Mouse (Mus musculus) spleen, adult 12 weeks (tissue): Measurements from ENCODE around the gene Rhod.
"Not testable (repeated sequence)": the region's sequence is repeated elsewhere in the genome, so short reads cannot be mapped to it uniquely, and the experiment has no call there.

Source experiments
- DNase-seq: peaks from one replicate; pipeline ENCODE4 v3.0.0; 2022; ENCODE audit warnings: low spot score

The Rhod gene

DNA sequence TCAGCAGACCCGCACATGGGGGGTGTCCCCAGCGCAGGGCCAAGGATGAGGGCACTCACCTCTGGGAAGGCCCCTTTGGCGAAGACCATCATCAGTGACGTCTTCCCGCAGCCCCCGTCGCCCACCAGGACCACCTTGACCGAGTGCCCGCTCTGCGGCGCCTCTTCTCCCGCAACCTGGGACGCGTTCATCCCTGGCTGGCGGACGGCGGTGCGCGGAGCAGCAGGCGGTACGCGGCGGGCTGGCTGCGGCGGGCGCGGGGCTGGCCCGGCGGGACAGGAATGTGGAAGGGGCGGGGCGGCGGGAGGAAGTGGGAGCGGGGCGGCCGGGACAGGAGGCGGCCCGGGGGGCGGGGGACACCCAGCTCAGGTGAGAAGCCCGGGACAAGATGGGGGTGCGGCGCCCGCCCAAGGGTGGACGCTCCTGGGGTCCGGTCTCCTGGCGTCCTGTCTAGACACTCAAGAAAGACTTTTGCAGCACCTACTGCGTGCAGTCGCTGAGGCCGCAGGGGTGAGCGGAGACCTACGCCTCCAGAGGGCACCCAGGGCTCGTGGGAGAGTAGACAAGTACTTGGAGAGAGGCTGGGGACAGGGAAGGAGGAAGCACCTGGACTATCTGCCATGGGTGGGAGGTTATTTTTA, at the start of gene Rhod:
Gene Rhod (minus strand): TSS at position 272 of the 641 bp plus-strand sequence.
- DNase-seq, result no peak

DNA sequence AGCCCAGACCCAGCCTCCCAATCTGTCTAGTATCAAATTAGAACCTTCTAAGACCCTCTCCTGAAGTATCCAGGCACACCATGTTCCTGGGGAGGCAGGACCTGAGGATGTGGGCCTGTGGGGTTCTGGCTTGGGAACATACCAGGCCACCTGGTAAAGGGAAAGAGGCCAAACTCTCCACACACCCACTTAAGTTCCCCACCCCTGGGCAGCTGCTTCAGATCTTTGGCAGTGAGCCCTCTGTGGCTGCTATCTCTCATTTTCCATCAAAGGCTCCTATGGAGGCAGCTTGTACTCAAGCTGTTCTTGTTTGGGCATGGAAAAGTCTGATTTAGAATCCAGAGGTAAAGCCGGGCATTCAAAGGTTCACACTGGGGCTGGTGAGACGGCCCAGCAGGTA, 48.6 kb upstream of the Rhod start:
- no peak for DNase-seq

DNA sequence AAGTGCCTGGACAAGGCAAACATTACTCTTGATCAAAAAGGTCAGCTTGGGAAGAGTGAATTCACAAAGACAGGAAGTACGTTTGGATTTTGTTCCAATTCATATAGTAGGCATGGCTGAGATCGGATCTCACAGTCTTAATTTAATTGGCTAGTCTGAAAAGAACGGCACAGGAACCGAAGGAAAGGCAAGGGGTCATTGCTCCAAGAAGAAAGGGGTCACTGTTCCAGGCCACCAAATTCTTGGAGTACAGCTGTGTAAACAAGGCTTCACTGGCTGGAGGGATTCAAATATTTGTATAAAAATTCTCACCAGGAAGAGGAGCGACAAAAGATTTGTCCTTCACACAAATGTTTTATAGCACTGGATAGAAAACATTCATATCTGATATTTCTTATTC, 45.8 kb upstream of the Rhod start:
- no peak for DNase-seq

DNA sequence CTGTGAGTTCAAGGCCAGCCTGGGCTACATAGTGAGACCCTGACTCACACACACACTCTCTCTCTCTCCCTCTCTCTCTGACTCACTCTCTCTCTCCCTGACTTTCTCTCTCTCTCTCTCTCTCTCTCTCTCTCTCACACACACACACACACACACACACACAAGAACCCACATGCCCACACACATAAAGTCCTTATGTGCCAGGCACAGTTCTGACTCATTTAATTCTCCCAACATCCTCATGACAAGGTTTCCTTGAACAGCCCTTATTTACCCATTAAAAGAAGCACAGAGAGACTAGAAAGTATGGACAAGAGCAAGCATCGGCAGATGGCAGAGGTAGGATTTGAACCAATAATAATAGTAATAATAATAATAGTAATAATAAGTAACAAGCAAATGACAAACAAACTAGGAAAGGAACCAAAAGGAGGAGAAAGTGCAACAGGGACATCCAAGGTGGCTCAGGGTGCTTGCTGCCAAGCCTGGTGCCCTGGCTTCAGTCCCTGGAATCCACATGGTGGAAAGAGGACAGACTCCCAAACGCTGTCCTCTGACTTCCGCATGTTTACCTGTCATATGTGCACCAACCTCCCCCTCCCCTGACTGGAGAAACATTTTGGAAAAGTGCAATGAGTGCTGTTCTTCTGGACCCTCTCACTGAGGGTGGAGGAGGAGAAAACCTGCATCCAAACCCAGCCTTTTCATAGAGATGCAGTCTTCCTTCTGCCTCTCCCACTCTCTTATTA, 43.1 kb upstream of the Rhod start:
- no peak for DNase-seq

DNA sequence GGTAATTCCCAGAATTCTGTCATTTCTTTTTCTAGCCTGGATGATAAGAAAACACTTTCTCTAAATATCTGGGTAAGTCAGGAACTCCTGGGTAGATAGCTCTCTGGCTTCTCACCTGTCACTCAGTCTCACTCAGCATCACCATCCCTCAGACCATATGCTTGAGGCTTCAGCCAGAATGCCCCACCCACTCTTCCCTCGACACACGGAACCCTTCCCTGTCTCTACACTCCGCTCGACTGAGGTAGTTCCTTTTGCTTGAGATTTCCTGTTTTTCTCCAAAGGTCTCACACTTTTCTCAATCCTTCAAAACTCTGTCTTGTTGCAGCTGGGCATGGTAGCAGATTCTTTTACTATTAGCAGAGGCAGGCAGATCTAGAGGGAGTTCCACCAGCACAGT, 42.1 kb upstream of the Rhod start:
- no peak for DNase-seq

DNA sequence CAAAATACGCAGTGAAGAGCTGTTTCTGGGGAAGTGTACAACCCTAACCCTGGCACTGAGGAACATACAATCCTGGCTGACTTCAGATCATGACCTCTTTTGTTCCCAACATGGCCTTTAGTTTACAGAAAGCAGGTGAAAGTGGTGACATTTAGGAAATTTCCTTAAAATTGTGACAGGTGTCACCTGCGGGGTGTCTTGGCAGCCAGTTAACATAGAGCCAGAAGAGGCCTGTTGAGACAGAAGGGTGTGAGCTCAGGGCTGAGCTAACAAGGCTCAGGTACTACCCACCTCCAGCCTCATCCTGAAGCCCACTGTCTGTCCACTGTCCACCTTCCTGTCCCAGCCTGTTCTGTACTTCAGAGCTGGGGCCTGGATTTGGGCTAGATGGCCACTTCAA, 40.8 kb upstream of the Rhod start:
- no peak for DNase-seq

DNA sequence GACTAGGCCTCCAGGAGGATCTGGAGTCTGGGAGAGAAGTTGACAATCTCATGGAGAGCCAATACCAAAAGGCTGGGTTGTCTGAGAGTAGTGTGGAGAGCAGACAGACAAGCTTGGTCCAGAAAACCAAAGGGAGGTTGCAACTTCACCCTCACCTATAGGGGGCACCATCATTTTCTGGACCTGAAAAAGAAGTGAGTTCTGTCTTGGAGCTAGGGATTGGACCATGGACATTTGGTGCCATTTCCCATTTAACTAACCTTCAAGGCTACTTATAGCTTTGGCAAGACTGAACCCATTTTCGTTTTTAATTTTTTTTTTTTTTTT, 38.9 kb upstream of the Rhod start:
- no peak for DNase-seq

DNA sequence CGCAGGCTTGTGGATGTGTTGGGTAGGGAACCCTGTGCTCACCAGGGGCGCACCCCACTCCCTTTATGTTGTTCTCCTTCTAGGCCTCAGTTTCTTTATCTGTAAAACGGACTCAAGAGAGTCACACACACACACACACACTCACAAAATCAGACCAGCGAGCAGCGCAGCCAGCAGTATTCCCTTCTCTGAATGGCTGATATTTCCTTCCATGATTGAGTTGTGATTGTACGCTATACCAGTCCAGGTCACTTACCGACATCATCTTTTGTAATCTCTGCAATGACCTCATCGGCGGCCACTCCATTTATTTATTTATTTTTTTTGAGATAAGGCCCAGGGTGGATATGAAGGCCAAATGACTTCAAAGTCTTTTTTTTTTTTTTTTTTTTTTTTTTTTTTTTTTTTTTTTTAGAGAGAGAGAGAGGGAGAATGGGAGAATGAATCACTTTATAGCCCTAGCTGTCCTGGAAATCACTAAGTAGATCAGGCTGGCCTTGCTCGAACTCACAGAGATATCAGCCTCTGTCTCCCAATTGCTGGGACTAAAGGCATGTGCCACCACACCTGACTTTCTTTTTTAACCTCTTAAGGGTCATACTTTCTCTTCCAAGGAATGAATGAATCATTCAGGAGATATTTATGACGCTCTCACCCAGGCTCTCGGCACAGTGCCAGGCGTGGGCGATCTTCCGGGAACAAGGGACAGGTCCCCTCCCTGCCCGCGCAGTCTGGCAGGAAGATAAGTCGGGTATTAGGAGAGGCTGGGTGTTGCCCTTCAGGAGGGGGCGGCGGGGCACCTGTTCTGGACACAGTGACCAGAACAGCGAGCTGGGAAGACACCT, 38.3 kb upstream of the Rhod start, which contains the start of gene Syt12:
Gene Syt12 (minus strand): TSS at position 103 of the 845 bp plus-strand sequence.
- DNase-seq, result no peak

DNA sequence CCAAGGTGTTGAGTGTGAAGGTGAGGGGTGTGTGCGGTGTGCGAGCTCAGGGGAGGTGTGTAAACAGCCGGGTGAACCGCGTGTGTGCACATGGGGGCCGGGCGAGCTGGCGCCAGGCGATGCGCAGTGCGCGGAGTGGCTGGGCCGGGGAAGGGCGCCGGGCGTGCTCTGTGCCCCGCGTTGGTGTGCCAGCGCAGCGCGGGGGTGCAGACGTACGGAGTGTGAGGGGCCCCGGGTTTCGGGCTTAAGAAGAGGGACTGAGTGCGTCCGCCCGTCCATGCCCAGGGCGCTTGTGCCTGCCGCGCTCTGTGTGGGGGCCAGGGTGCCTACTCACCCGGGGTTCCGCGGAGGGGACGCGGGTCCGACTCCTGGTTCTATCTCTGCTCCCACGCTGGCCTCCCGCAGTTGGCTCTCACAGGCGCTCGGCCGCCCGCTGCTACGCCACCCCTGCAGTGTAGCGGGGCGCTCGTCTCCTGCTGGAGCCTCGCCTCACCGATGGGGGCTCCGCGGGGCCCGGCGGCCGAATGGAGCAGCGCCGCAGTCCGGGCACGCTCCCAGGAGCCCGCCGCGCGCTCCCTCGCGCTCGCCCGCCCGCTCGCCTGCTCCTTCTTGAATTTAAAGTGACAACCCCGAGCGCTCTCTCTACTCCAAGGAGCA, 37.5 kb upstream of the Rhod start:
- no peak for DNase-seq

DNA sequence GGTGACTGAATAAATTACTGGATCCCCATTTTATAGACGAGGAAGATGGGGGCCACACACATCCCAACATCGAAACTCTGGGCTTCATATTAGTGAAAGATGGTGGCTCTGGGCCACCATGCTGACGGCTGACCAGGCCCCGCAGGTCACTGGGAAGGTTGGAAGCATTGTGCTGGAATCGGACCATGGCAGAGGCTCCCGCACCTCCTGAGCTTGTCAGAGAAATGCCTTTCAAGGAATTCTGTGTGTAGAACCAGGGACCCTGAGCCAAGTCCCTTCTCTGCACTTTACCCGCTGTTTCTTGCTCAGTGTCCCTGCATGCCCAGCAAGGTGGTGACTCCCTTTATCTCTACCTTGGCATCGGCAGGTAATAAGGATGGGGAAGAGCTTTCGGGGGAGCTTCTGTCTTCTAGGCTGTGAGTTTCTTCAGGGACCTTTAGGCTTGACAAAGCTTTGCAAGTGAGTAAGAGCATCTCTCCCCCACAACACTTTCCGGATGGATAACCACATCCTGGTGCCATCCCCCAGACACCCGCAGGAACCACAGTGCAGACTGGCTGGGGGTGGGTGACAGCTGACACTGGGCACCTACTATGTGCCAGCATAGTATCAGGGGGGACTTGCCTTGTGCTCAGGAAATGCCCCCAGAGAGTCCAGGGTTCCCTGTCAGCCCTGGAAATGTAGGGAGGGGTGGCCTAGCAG, 36.1 kb upstream of the Rhod start:
- no peak for DNase-seq

DNA sequence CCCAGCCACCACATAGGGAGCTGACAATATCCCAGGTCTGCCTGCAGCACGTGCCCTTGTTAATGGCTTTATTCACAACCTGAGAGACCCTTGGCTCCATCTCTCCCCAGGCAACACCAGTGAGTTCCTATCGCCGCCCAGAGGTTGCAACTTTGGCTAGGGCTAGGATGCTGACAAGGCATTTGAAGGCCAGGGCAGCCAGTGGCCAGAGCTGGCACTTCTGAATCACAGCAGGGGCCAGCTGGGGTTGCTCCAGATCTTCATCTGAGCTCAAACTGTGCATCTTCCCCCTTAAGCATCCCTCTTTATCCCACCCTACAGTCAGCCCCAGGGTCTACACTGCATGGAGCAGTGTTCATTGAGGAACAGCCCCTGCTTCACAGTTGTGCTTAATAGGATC, 35.5 kb upstream of the Rhod start:
- no peak for DNase-seq

DNA sequence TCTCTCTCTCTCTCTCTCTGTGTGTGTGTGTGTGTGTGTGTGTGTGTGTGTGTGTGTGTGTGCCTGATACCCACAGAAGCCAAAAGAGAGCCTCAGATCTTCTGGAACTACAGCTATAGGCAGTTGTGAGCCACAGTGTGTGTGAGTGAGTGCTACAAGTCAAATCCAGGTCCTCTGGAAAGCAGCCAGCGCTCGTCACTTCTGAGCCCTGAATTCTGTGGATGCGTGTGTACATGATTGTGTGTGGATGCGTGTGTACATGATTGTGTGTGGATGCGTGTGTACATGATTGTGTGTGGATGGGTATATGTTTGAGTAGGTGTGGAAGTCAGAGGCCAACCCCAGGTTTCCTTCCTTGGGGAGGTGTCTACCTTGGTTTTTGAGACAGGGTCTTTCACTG, 34.3 kb upstream of the Rhod start:
- DNase-seq, result no peak

DNA sequence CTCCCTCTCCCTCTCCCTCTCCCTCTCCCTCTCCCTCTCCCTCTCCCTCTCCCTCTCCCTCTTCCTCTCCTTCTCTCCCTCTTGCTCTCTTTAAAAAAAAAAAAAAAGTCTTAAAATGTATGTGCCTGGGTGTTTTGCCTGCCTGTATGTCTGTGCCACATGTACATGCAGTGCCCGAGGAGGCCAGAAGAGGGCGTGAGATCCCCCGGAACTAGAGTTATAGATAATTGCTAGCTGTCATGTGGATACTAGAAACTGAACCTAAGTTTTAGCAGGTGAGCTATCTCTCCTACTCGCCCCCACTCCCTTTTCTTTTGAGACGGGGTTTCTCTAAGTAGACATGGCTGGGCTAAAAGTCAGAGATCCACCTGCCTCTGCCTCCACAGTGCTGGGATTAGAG, 29.1 kb upstream of the Rhod start:
- peak; percentile 12 for DNase-seq

DNA sequence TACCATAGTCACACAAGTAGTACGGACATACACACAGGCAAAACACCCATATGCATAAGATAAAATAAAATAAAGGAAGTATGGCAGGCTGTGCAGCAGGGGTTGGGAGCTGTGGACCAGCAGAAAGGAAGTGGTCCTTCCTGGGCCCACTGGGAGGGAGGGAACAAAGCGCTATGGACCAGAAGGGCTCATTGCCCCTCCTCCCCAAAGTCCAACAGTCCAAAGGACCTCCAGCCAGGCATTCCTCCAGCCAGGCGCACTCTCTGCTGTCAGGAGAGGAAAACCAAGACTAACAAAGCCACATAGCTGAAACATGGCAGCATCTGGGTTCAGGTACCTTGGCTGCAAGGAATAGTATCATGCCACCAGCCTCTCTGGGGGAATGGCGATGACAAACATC, 25.4 kb upstream of the Rhod start:
- no peak for DNase-seq

DNA sequence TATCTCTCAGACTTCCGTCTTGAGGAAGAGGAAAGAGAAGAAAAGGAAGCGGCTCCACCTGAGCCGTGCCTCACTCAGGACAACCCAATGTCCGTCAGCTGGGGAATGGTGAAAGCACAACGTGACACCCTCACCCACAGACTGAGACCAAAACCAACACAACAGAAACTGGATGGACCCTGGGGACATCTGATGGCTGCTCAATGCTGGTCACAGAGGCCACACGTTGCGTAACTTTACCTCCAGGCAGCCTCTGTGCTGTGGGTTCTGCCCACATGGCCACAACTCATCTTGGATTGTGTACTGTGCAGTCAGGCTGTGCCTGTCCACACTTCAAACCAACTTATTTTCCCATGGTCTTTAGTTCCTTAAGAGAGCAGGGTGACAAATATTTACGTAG, 22.7 kb upstream of the Rhod start:
- no peak for DNase-seq

DNA sequence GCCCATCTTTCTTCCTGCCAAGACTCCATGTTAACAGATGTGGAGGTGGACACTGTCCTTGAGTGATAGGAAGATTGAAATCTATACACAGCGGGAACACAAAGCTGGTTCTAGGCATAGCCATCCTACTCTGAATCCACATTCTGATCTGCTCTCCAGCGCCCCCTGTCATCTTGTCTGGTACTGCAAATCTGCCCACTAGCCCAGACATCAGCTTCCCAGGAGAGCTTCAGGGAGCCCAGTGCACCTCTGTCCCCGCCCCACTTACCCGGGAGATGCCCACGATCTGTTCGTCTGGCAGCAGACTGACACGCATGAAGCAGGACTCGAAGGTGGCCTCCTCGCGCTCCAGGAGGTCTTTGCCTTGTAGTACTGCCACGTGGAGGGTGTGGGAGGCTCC, 17.0 kb upstream of the Rhod start:
- DNase-seq, result peak; percentile 50

DNA sequence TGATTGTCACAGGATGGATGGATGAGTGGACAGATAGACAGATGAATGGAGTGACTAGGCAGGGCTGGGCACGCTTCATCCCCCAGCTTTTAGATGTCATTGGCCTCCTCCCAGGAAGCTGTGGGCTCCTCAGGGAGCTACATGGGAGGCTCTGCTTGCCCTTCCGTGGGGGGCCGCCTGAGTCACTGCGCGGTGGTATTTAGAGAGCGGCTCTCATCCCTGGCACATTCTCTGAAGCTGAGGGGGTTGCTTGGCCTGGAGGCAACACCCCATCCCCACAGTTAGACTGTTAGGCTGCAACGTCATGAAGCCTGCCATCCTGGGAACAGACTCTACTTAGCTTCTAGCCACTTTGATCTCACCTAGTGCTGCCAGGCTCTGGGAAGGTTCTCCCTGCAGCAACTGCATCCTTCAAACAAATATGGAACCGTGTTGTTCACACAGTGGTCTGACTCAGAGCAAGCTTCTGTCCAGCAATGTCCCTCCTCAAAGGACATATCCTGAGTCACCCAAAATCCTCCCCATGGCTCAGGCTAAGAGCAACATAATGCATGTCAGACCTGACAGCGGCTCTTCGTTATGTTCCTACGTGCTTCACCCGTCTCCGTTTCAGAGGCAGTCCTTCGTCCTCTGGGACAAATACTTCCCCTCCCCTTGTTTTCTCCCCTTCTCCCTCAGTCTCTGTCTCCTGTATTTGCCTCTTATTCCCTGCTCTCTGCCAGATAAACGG, 16.0 kb upstream of the Rhod start:
- no peak for DNase-seq

DNA sequence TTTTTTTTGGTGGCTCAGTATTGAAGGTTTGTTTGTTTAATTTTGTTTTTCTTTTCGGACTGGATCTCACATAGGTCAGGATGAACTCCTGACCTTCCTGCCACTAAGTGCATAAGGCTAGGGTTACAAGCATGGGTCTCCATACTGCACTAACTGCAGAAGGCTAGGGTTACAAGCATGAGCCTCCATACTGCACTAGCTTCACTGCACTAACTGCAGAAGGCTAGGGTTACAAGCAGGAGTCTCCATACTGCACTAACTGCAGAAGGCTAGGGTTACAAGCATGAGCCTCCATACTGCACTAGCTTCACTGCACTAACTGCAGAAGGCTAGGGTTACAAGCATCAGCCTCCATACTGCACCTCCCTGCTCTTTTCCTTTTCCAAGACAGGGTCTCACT, 14.8 kb upstream of the Rhod start:
- DNase-seq, result not testable (repeated sequence)

DNA sequence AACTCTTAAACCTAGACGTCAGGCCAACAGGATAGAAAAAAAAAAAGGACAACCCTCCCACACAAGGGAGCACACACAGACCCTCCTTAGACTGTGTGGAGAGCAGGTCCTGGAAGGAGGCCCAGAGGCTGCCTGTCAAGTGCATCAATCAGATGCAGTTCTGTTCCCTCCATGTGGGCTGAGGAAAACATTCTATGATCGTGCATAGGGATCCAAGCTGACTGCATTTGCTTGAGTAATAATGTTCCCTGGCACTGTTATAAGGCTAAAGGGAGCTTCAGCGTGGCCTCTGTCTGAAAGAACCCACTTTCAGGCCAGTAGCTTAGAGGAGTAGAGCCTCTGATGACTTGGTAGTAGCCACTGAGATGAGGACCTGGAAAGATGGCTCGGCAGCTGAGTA, 13.3 kb upstream of the Rhod start:
- no peak for DNase-seq

DNA sequence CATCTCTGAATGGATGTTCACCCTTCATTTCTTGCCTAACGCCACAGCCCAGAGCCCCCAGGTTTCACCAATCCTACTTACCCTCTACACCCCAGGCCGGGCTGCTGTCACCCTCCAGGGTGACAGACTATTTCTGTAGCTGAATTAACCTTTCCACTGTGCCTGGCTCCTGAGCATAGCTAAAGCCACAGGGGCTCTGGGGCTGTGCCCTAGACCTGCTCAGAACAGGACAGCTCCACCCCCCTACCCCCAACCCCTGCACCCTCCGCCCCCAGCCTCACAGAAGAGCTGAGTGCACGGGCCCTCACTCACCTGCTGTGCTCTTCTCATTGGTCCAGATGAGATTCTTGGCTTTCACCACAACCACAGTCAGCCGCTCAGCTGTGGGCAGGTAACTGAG, 12.7 kb upstream of the Rhod start:
- DNase-seq, result no peak

DNA sequence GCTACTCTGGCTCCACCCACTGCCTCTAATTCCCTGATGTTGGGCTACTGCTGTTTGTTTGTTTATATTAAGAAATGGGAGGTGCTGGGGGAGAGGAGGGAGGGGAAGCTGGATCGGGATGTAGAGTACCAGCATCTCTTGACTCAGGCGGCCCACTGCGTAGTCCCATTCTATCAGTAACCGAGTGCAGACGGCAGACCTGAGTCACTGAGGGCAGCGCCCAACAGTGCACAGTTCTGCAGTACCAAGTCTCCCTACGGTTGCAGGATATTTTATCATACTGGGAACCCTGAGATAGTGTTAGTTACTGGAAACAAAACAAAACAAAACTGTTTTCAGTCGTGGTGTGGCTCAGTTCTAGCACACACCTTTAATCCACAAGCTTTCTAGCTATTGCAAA, 11.9 kb upstream of the Rhod start:
- no peak for DNase-seq
